Mouse (Mus musculus) forebrain, postnatal 0 days (tissue): ENCODE measurements around the gene Trpt1. TPM values are rescaled to one million over a fixed set of nuclear protein-coding genes. Genes with fewer than 3 reads are reported as not detected.

Experiments used
- ATAC-seq: fragments of 200-750 bp; cut with Nextera tagmentation; 2 replicates; pipeline ENCODE4 v1.8.0; 2017; ENCODE audit warnings: mild to moderate bottlenecking, moderate library complexity
- DNase-seq: peaks from one replicate; pipeline ENCODE4 v3.0.0-alpha.2; 2015
- H3K27ac ChIP-seq: fragments of 300-500 bp; sonication (generic); 2 replicates; pipeline ENCODE4 v1.5.1; 2014; ENCODE audit warnings: low read depth, mild to moderate bottlenecking, antibody characterized with exemption, low read length, moderate library complexity, mixed read lengths
- H3K27me3 ChIP-seq: fragments of 300-500 bp; sonication (generic); 2 replicates; pipeline ENCODE4 v1.6.1; 2014; ENCODE audit warnings: mild to moderate bottlenecking, low read length, mixed read lengths; ENCODE audit not compliant: insufficient read depth
- H3K36me3 ChIP-seq: fragments of 300-500 bp; sonication (generic); 2 replicates; pipeline ENCODE4 v1.6.1; 2014; ENCODE audit warnings: mild to moderate bottlenecking, moderate library complexity; ENCODE audit not compliant: insufficient read depth
- H3K4me1 ChIP-seq: fragments of 300-500 bp; sonication (generic); 2 replicates; pipeline ENCODE4 v1.6.1; 2014; ENCODE audit warnings: antibody characterized with exemption; ENCODE audit not compliant: insufficient read depth
- H3K4me2 ChIP-seq: fragments of 300-500 bp; sonication (generic); 2 replicates; pipeline ENCODE4 v1.6.1; 2014; ENCODE audit warnings: low read depth, mild to moderate bottlenecking, moderate library complexity
- H3K4me3 ChIP-seq: fragments of 300-500 bp; sonication (generic); 2 replicates; pipeline ENCODE4 v1.5.1; 2014; ENCODE audit warnings: low read depth, low read length, mixed read lengths
- H3K9ac ChIP-seq: fragments of 300-500 bp; sonication (generic); 2 replicates; pipeline ENCODE4 v1.6.1; 2014; ENCODE audit warnings: mild to moderate bottlenecking
- H3K9me3 ChIP-seq: fragments of 300-500 bp; sonication (generic); 2 replicates; pipeline ENCODE4 v1.6.1; 2016; ENCODE audit warnings: low read length
- CTCF ChIP-seq: sonication (generic); IDR thresholded peaks from 2 replicates; pipeline ENCODE4 v1.5.1; 2016; ENCODE audit warnings: antibody characterized with exemption, control low read depth, low read depth
- WGBS: fragments of 180-500 bp; shearing (Covaris S2); extraction: QIAGEN DNeasy Blood & Tissue Kit; methylation state at CpG from one replicate; pipeline ENCODE4 v1.1.7; 2014; 5-methylcytosine and 5-hydroxymethylcytosine counted together
- polyA plus RNA-seq: library from polyadenylated mRNA; unstranded; fragments of >200 nt; fragmentation: Nextera tagmentation; extraction: Ambion mirVana; gene quantifications from 2 replicates; pipeline ENCODE4 v1.2.1, GENCODE M21; 2015
- total RNA-seq: library from RNA; depleted of rRNA; stranded (reverse); fragments of >200 nt; gene quantifications from 2 replicates; pipeline ENCODE4 v1.2.3, GENCODE M21; 2014

Gene Trpt1
- total and polyA plus RNA-seq, 2 experiments from 2014 or later, result 16.2 to 18.2 TPM

DNA sequence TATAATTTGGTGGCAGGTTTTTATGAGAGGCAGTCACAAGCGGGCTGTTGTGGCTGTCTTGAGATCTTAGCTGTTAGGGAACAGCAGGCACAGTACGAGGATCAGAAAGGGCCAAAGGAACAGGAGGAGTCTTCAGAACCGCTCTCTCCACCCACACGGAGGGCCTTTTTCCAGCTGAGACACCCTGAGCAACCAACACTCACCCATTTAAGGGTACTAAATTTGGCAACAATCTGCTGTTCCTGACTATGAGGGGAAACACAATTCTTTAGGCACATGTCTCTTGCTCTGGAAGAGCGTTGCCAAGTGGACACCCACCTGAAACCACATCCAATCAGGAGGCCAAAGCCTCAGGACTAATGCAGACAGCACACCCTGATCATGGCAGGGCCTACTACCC, 33.6 kb downstream of the Trpt1 start:
- H3K27ac ChIP-seq, result no peak overlapping the region
- H3K36me3 ChIP-seq, result peaks cover 85% of the 10 kb centered on the region
- H3K27me3 ChIP-seq, result no peaks in the 10 kb centered on the region
- no peak overlapping the region for H3K9ac ChIP-seq
- no peak for TF ChIP-seq CTCF
- H3K4me3 ChIP-seq, result no peak overlapping the region
- no peak for DNase-seq
- WGBS, result 95% methylated on average over 5 of the region's 5 CpGs
- no peaks in the 10 kb centered on the region for H3K4me1 ChIP-seq
- H3K4me2 ChIP-seq, result no peak overlapping the region
- H3K9me3 ChIP-seq, result no peaks in the 10 kb centered on the region
- ATAC-seq, result no peak

DNA sequence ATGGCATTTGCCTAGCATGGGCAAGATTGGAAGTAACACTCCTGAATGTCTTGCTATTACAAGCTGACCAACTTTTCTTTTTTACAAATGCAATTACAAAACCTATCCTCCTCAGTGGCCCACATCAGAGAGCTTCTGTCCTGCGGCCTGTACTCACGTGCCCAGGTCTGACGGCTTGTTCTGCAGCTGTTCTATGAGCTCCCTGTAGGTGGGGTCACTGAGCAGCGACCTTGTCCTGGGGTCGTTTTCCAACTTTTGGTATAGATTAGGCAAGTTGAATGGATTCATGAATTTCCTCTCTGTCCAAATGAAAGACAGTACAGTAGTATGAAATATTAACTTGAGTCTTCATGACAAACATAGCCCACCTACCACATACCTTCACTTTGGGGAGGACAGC, 38.1 kb downstream of the Trpt1 start:
- H3K9ac ChIP-seq, result no peak overlapping the region
- 89% methylated on average over 5 of the region's 5 CpGs for WGBS
- peaks cover 7% of the 10 kb centered on the region; the same call in 1 of the 2 replicates for H3K4me1 ChIP-seq
- H3K4me2 ChIP-seq, result no peak overlapping the region
- H3K9me3 ChIP-seq, result no peaks in the 10 kb centered on the region
- H3K4me3 ChIP-seq, result no peak overlapping the region
- H3K27ac ChIP-seq, result no peak overlapping the region
- H3K36me3 ChIP-seq, result peaks cover 51% of the 10 kb centered on the region
- no peak for ATAC-seq
- no peaks in the 10 kb centered on the region for H3K27me3 ChIP-seq
- TF ChIP-seq CTCF, result no peak
- no peak for DNase-seq

DNA sequence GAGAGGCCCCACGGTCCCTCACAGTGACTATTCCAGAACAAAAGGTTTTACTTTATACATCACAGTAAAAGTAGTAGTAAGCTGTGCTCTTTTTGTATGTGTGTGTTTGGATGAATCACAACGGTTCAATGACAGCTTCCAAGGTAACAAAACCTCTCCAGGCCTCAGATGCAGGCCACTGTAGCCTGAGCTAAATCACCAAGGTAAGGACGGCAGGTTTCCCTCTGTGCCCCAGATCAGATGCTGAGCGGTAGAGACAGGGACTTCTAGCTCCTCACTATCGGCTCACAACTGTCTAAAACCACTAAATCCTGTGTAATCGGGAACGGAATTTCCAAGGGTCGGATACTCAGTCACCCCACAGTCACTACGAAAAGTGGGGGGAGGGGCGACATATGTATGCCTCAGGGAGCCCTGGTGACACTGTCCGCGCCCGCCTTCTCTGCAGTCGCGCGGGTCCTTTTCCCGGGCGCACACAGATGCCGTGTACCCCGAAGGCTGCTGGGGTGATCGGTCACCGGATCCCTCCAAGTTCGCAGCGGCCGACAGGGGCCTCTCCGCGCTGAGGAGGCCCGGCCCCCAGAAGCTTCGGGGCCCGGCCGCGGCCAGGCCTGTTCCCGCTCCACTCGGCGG, 43.3 kb downstream of the Trpt1 start:
- Histone ChIP-seq H3K4me2 (peak overlapping the region; percentile 70), H3K9me3 (no peaks in the 10 kb centered on the region), H3K9ac (peak overlapping the region; percentile 86), H3K27ac (peak overlapping the region; percentile 94), H3K36me3 (peaks cover 4% of the 10 kb centered on the region), H3K27me3 (no peaks in the 10 kb centered on the region), H3K4me1 (peaks cover 8% of the 10 kb centered on the region; the same call in 1 of the 2 replicates), H3K4me3 (peak overlapping the region; percentile 88)
- DNase-seq (peak; percentile 65), ATAC-seq (peak; percentile 2)
- no peak for TF ChIP-seq CTCF
- WGBS, result under 1% methylated on average over 34 of the region's 35 CpGs

DNA sequence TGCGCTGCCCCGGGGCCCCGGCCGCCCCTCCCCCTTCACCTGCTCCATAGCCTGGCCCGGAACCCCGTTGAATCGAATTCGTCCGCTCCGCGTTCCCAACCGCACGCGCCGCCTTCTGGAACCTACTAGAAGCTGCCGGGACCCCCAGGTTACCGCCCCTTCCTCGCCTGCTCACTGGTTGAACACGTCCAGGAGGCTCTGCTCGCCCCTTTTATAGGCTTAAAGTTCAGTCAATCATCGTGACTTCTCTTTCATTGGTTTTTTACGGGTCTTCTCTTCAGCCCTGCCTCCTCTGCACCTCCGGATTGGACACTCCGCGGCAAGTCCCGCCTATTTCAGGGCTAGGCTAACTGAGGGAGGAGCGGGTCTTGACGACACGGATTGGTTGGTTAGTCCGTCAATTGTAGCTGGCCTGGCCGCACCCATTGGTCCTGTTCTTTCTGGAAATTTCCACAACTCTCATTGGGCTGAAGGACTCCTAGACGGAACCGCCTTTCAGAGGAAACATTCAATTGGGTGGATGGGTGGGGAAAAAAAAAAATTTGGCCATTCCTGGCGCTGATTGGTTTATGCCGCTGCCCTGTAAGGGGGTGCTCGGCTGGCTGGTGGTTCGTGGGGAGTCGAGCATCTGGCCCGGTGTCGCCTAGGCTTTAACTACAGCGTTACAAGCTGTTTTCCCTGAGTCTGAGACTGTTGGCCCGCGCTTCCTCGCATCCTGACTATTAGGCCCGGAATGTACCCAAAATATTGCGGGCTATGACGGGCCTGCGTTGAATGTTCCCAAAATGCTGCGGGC, 44.1 kb downstream of the Trpt1 start, which contains the start of gene Stip1:
Gene Stip1 (minus strand): TSS at position 127 of the 796 bp plus-strand sequence.
- H3K9ac ChIP-seq, result peak within 1 kb of the TSS; percentile 86
- peak; percentile 99 for DNase-seq
- H3K4me1 ChIP-seq, result peaks cover 8% of the 10 kb centered on the region; the same call in 1 of the 2 replicates
- peak; percentile 65 for TF ChIP-seq CTCF
- peak; percentile 98 for ATAC-seq
- no peaks in the 10 kb centered on the region; the same call in 1 of the 2 replicates for H3K36me3 ChIP-seq
- no peaks in the 10 kb centered on the region for H3K27me3 ChIP-seq
- H3K9me3 ChIP-seq, result no peaks in the 10 kb centered on the region
- peak within 1 kb of the TSS; percentile 88 for H3K4me3 ChIP-seq
- H3K27ac ChIP-seq, result peak within 1 kb of the TSS; percentile 94
- peak within 1 kb of the TSS; percentile 70 for H3K4me2 ChIP-seq
- WGBS, result under 1% methylated on average over 47 of the region's 49 CpGs

DNA sequence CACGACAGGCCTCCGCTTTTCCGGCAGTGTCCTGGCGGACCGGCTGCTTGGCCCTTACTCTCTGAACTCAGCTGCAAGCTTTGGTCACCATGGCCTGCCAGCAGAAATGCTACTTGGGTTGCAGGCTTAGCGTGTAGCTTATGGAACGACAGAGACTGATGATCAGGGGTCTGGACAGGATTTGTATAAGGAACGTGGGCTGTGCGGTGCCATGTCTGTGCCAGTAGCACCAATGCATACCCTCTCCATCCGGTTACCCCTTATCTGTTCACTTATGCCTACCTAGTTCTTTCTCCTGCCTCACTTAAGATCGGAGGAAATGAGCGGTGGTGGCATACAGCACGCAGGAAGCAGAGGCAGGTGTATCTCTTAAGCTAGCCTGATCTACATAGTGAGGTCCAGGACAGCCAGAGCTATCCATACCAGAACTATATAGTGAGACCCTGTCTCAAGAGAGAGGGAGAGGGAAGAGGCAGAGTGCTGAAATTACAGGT, 44.8 kb downstream of the Trpt1 start:
- Histone ChIP-seq H3K4me3 (peak overlapping the region; percentile 43), H3K27me3 (no peaks in the 10 kb centered on the region), H3K9ac (peak overlapping the region; percentile 55), H3K4me1 (peaks cover 8% of the 10 kb centered on the region; the same call in 1 of the 2 replicates), H3K4me2 (peak overlapping the region; percentile 51), H3K9me3 (no peaks in the 10 kb centered on the region), H3K36me3 (no peaks in the 10 kb centered on the region), H3K27ac (peak overlapping the region; percentile 84)
- 25% methylated on average over 13 of the region's 13 CpGs for WGBS
- no peak for DNase-seq
- no peak for TF ChIP-seq CTCF
- no peak for ATAC-seq

DNA sequence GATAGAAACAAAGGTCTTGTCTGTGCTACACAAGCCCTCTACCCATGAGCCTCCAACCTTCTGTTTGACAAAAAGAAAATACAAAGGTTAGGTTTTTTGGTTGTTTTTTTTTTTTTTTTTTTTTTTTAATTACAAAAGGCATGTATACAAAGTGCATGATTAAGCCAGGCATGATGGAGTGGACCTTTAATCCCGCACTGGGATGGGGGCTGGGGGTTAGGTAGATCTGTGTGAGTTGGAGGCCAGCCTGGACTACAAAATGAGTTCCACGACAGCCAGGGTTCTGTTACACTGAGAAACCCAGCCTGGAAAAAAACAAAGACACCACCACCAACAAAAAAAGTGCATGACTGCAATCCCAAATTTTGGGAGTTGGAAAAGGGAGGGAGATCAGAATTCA, 45.2 kb downstream of the Trpt1 start:
- 86% methylated on average over 2 of the region's 2 CpGs for WGBS
- DNase-seq, result no peak
- H3K9me3 ChIP-seq, result no peaks in the 10 kb centered on the region
- H3K27me3 ChIP-seq, result no peaks in the 10 kb centered on the region
- H3K9ac ChIP-seq, result no peak overlapping the region
- TF ChIP-seq CTCF, result no peak
- no peak overlapping the region for H3K4me2 ChIP-seq
- H3K36me3 ChIP-seq, result no peaks in the 10 kb centered on the region
- no peak overlapping the region for H3K4me3 ChIP-seq
- H3K27ac ChIP-seq, result no peak overlapping the region
- ATAC-seq, result no peak
- peaks cover 8% of the 10 kb centered on the region; the same call in 1 of the 2 replicates for H3K4me1 ChIP-seq

DNA sequence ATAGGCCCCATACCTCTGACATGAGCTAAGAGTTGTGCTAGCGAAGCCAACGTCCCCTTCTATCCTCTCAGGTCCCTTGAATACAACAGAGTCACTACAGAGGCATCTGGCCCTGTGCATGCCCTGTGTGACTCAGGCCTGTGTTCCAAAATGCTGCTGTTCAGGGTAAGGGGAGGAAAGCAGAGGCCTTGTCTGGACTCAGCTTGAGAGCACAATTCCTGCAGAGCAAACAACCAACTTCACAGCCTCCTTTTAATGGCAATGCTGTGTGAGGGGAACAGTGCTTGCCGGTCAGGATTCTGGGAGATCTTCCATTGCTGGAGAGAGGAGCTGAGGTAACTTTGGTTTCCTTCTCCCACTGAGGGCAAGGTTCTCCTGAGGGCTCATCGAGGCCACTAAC, 48.3 kb downstream of the Trpt1 start:
- Histone ChIP-seq H3K9ac (no peak overlapping the region), H3K36me3 (no peaks in the 10 kb centered on the region), H3K27me3 (no peaks in the 10 kb centered on the region), H3K9me3 (no peaks in the 10 kb centered on the region), H3K4me2 (no peak overlapping the region), H3K4me1 (no peaks in the 10 kb centered on the region), H3K4me3 (no peak overlapping the region), H3K27ac (no peak overlapping the region)
- 72% methylated on average over 4 of the region's 4 CpGs for WGBS
- no peak for ATAC-seq
- no peak for TF ChIP-seq CTCF
- DNase-seq, result no peak
